Mouse (Mus musculus): ENCODE measurements at regions not wholly inside any gene's neighbourhood (a gene's known extent, or its start where the extent isn't known, plus 50 kb on each side); places are given as distances from the start of the nearest gene placed in this dataset.

DNA sequence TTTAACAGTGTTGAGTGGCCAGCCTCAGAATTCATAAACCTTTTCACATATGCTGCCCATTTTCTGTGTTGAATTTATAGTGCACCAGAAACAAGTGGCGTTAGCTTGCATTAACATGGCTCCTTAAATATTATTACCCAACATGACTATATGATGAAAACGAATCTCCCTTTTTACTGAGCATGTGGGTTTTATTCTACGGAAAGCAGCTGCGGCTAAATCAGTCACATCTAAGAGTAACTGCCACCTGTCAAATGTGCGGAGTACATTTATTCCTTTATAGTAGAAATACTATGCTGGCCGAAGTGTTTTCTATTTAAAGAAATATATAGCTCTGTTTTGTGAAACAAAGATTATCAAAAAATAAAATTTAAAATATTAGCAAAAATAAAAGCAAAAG, 188.5 kb upstream of the Adamts5 start:
- no peak for TF ChIP-seq CTCF (IDR thresholded peaks at IDR 0.05; ENCODE audit: low read depth, low read length)
- TF ChIP-seq GATA1 (IDR thresholded peaks at IDR 0.05; ENCODE audit: borderline replicate concordance, low read length): no peak
- no peak for TF ChIP-seq TAL1 (conservative IDR thresholded peaks at IDR 0.05; ENCODE audit: low read depth, low read length)
- no peak for TF ChIP-seq POLR2AphosphoS5 (IDR thresholded peaks at IDR 0.05; ENCODE audit: insufficient replicate concordance, low read depth, low read length)

Measured in G1E (cell line).